ENCODE assay signal across 9 mouse cellular contexts in the genomic region with DNA sequence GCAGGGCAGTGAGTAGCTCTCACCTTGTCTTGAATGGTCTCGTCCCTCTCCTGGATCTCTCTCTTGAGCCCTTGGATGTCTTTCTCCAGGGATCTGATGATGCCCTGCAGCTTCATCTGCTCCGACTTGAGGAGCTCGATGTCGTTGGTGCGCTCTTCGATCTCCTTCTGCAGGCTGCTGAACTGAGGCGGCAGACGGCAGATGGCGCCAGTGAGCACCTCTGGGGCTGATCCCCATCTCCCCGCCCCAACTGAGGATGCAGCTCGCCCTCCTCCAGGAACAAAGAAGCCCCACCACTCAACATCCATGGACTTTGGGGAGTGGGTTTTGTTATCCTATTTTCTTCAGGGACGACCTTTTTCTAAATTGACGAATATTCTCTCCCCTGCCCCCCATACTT. TPM values are rescaled to one million over a fixed set of nuclear protein-coding genes. Genes with fewer than 3 reads are reported as not detected.
A peak's percentile ranks its signal among the peaks of the same experiment; 100 is the strongest.
DNase-seq lines count a peak whose midpoint lies in the region; ATAC-seq and TF ChIP-seq lines count a peak whose summit lies in the region.
"Had no signal": no experiment of that assay in that cellular context is flagged by ENCODE, and none has a peak within 500 bp of the region (broad histone marks: within the 10 kb centered on the region; RNA-seq: fewer than 3 reads in every experiment).

No protein-coding gene starts in this region.

- no peaks in the 10 kb centered on the region for H3K4me1 ChIP-seq in heart, adult 2 months (ENCODE audit: control insufficient read depth, insufficient read depth, low read length)
- no peaks in the 10 kb centered on the region for H3K4me1 ChIP-seq in heart, embryonic 11.5 days (ENCODE audit: control insufficient read depth, insufficient read depth, low read length)
- no peaks in the 10 kb centered on the region for H3K4me1 ChIP-seq in bone marrow, adult 2 months (ENCODE audit: control insufficient read depth, insufficient read depth, low read length)
- no peaks in the 10 kb centered on the region for H3K4me1 ChIP-seq in liver, embryonic 14.5 days (replicated peaks; ENCODE audit: control insufficient read depth in 2 of 2, insufficient read depth in 2 of 2, low read length in 1 of 2)
- H3K4me1 ChIP-seq: heart, embryonic 15.5 days had no signal

- no peak overlapping the region for H3K9ac ChIP-seq in heart, adult 2 months (ENCODE audit: low read depth, low read length)
- H3K9ac ChIP-seq in heart, embryonic 11.5 days (ENCODE audit: low read depth, low read length) = no peak overlapping the region
- no peak overlapping the region for H3K9ac ChIP-seq in liver, embryonic 14.5 days (replicated peaks)
- H3K9ac ChIP-seq: heart, embryonic 15.5 days had no signal

- TF ChIP-seq POLR2A in heart, adult 2 months (IDR thresholded peaks at IDR 0.05; ENCODE audit: insufficient read depth, low read depth, low read length) = no peak
- no peak for TF ChIP-seq POLR2A in bone marrow, adult 2 months (IDR thresholded peaks at IDR 0.05; ENCODE audit: borderline replicate concordance, control insufficient read depth, low read depth, low read length)

- no peak for TF ChIP-seq EP300 in heart, adult 2 months (IDR thresholded peaks at IDR 0.05; ENCODE audit: insufficient read depth, low read depth, low read length)
- no peak for TF ChIP-seq EP300 in liver, embryonic 14.5 days (IDR thresholded peaks at IDR 0.05; ENCODE audit: low read depth)

- no peaks in the 10 kb centered on the region; the same call in 1 of the 2 replicates for H3K27me3 ChIP-seq in heart, adult 2 months (ENCODE audit: control insufficient read depth, insufficient read depth, low read length)
- H3K27me3 ChIP-seq in heart, embryonic 11.5 days (ENCODE audit: control insufficient read depth, insufficient read depth, low read length) = no peaks in the 10 kb centered on the region
- no peaks in the 10 kb centered on the region for H3K27me3 ChIP-seq in liver, embryonic 14.5 days (ENCODE audit: control insufficient read depth, insufficient read depth, low read length)

- no peaks in the 10 kb centered on the region for H3K36me3 ChIP-seq in heart, adult 2 months (ENCODE audit: control insufficient read depth, insufficient read depth, low read length)
- H3K36me3 ChIP-seq in heart, embryonic 11.5 days (ENCODE audit: control insufficient read depth, insufficient read depth, low read length) = no peaks in the 10 kb centered on the region
- no peaks in the 10 kb centered on the region for H3K36me3 ChIP-seq in liver, embryonic 14.5 days (replicated peaks; ENCODE audit: control insufficient read depth, insufficient read depth, low read depth)
- H3K36me3 ChIP-seq: heart, embryonic 15.5 days had no signal

- TF ChIP-seq CTCF in heart, adult 2 months (IDR thresholded peaks at IDR 0.05) = peak; percentile 60
- TF ChIP-seq CTCF in bone marrow, adult 2 months (IDR thresholded peaks at IDR 0.05; ENCODE audit: control insufficient read depth, insufficient read depth, low read length) = peak; percentile 69
- TF ChIP-seq CTCF in liver, embryonic 14.5 days (IDR thresholded peaks at IDR 0.05; ENCODE audit: low read depth) = peak; percentile 76

- H3K79me2 ChIP-seq in heart, adult 2 months (replicated peaks; ENCODE audit: control insufficient read depth, insufficient read depth, low read length) = no peaks in the 10 kb centered on the region

- DNase-seq in heart, adult 2 months = no peak
- peak; percentile 75 for DNase-seq in right cerebral cortex, postnatal 14 days
- no peak for DNase-seq in right cerebral cortex, adult 18-20 months
- no peak for DNase-seq in liver, embryonic 14.5 days (ENCODE audit: low read depth in 3 of 3, low spot score in 3 of 3)
- peak; percentile 29 to 36 for DNase-seq in thymus, postnatal 36 days
- no peak for DNase-seq in left cerebral cortex, postnatal 36 days (ENCODE audit: low spot score in 2 of 2)

- H3K9me3 ChIP-seq in heart, embryonic 11.5 days (replicated peaks; ENCODE audit: control insufficient read depth, low read length) = no peaks in the 10 kb centered on the region
- H3K9me3 ChIP-seq in liver, embryonic 14.5 days (ENCODE audit: control insufficient read depth, low read length) = no peaks in the 10 kb centered on the region
- H3K9me3 ChIP-seq: heart, embryonic 15.5 days had no signal

- no peak overlapping the region for H3K27ac ChIP-seq in heart, adult 2 months
- H3K27ac ChIP-seq in heart, embryonic 11.5 days (ENCODE audit: low read depth, low read length) = no peak overlapping the region
- no peak overlapping the region for H3K27ac ChIP-seq in bone marrow, adult 2 months (ENCODE audit: control insufficient read depth, insufficient read depth, low read depth, low read length, poor library complexity)
- no peak overlapping the region for H3K27ac ChIP-seq in liver, embryonic 14.5 days
- H3K27ac ChIP-seq: heart, embryonic 15.5 days had no signal

- WGBS in heart, adult 2 months = 40% methylated on average over 13 of the region's 13 CpGs
- 39% methylated on average over 13 of the region's 13 CpGs for WGBS in heart, embryonic 11.5 days (ENCODE audit: insufficient replicate concordance)
- 41% methylated on average over 13 of the region's 13 CpGs for WGBS in bone marrow, adult 2 months
- 46% methylated on average over 13 of the region's 13 CpGs for WGBS in liver, embryonic 14.5 days (ENCODE audit: insufficient replicate concordance)

- ATAC-seq in heart, embryonic 11.5 days (replicated peaks; ENCODE audit: insufficient number of reproducible peaks, low FRiP score, low TSS enrichment) = no peak
- ATAC-seq in liver, embryonic 14.5 days (ENCODE audit: insufficient read depth) = no peak

- H3K4me3 ChIP-seq in heart, adult 2 months = no peak overlapping the region
- no peak overlapping the region for H3K4me3 ChIP-seq in heart, embryonic 11.5 days (ENCODE audit: low read depth, low read length)
- no peak overlapping the region for H3K4me3 ChIP-seq in bone marrow, adult 2 months (replicated peaks; ENCODE audit: control insufficient read depth, low read depth, low read length)
- H3K4me3 ChIP-seq in liver, embryonic 14.5 days (ENCODE audit: insufficient read depth in 1 of 2, low read depth in 2 of 2, low read length in 2 of 2) = no peak overlapping the region
- H3K4me3 ChIP-seq: heart, embryonic 15.5 days had no signal

- no peak overlapping the region for H3K4me2 ChIP-seq in heart, embryonic 11.5 days
- no peak overlapping the region for H3K4me2 ChIP-seq in liver, embryonic 14.5 days (ENCODE audit: low read depth)
- H3K4me2 ChIP-seq: heart, embryonic 15.5 days had no signal

- intact Hi-C loops in heart, adult 2 months (cut with DNase I) = loop anchor here (2.0 kb wide), 1 partner anchor 409 kb away; no protein-coding TSS in a partner anchor
- intact Hi-C loops in left cerebral cortex, postnatal 36 days (cut with DNase I) = loop anchor here (10.0 kb wide), 1 partner anchor 365 kb away; no protein-coding TSS in a partner anchor

RNA-seq across cellular contexts. Expression of a gene that starts 35.5 kb away (rescaled TPM):
- not detected for total RNA-seq in heart, adult 2 months (2021)
- 0.44 and 0.70 TPM in 2 replicates for polyA plus RNA-seq in heart, adult 2 months (2012; rRNA removed)
- polyA plus RNA-seq in heart, embryonic 11.5 days (2014; fragmentation: Nextera tagmentation; extraction: Ambion mirVana) = 0.16 and 0.45 TPM in 2 replicates
- not detected in 2 replicates for polyA plus RNA-seq in bone marrow, adult 2 months (2011; ENCODE audit: insufficient read depth, insufficient read length, low replicate concordance, missing spikeins)
- polyA plus RNA-seq in liver, embryonic 14.5 days (2012; rRNA removed) = 1.2 and 1.3 TPM in 2 replicates
- polyA plus RNA-seq in liver, embryonic 14.5 days (2014; fragmentation: Nextera tagmentation; extraction: Ambion mirVana) = 1.0 and 1.5 TPM in 2 replicates
- 10 to 100 TPM in 1 of 2 experiments, 1 to 10 TPM in 1; 6.6 to 14.5 TPM for total RNA-seq in left cerebral cortex, postnatal 36 days (2021)

RNA-seq across cellular contexts. Expression of a gene that starts 41.3 kb away (rescaled TPM):
- under 1 TPM in 1 of 2 experiments, not detected in 1; 0.05 TPM for total RNA-seq in heart, adult 2 months (2021)
- polyA plus RNA-seq in heart, adult 2 months (2012; rRNA removed) = 0.03 and 0.14 TPM in 2 replicates
- polyA plus RNA-seq in heart, embryonic 11.5 days (2014; fragmentation: Nextera tagmentation; extraction: Ambion mirVana) = 1.2 and 1.5 TPM in 2 replicates
- not detected in 2 replicates for polyA plus RNA-seq in bone marrow, adult 2 months (2011; ENCODE audit: insufficient read depth, insufficient read length, low replicate concordance, missing spikeins)
- polyA plus RNA-seq in liver, embryonic 14.5 days (2012; rRNA removed) = 0.12 and 0.54 TPM in 2 replicates
- polyA plus RNA-seq in liver, embryonic 14.5 days (2014; fragmentation: Nextera tagmentation; extraction: Ambion mirVana) = 0.94 and 1.3 TPM in 2 replicates
- under 1 TPM; 0.64 to 0.70 TPM for total RNA-seq in left cerebral cortex, postnatal 36 days (2021)

RNA-seq across cellular contexts. Expression of a gene that starts 41.3 kb away (rescaled TPM):
- total RNA-seq in heart, adult 2 months (2021) = 10 to 100 TPM; 34.1 to 38.1 TPM
- polyA plus RNA-seq in heart, adult 2 months (2012; rRNA removed) = 20.0 and 22.4 TPM in 2 replicates
- 106 and 111 TPM in 2 replicates for polyA plus RNA-seq in heart, embryonic 11.5 days (2014; fragmentation: Nextera tagmentation; extraction: Ambion mirVana)
- polyA plus RNA-seq in bone marrow, adult 2 months (2011; ENCODE audit: insufficient read depth, insufficient read length, low replicate concordance, missing spikeins) = 29.3 and 57.7 TPM in 2 replicates
- polyA plus RNA-seq in liver, embryonic 14.5 days (2012; rRNA removed) = 27.7 and 60.2 TPM in 2 replicates
- polyA plus RNA-seq in liver, embryonic 14.5 days (2014; fragmentation: Nextera tagmentation; extraction: Ambion mirVana) = 92.2 and 95.0 TPM in 2 replicates
- 10 to 100 TPM; 53.5 to 62.3 TPM for total RNA-seq in left cerebral cortex, postnatal 36 days (2021)

RNA-seq across cellular contexts. Expression of a gene that starts 52.5 kb away (rescaled TPM):
- total RNA-seq in heart, adult 2 months (2021) = not detected
- 0.37 TPM in 1 of 2 replicates, not detected in the other for polyA plus RNA-seq in heart, adult 2 months (2012; rRNA removed)
- polyA plus RNA-seq in heart, embryonic 11.5 days (2014; fragmentation: Nextera tagmentation; extraction: Ambion mirVana) = 0.31 and 0.39 TPM in 2 replicates
- polyA plus RNA-seq in bone marrow, adult 2 months (2011; ENCODE audit: insufficient read depth, insufficient read length, low replicate concordance, missing spikeins) = 1.0 and 2.1 TPM in 2 replicates
- 4.8 and 6.3 TPM in 2 replicates for polyA plus RNA-seq in liver, embryonic 14.5 days (2012; rRNA removed)
- polyA plus RNA-seq in liver, embryonic 14.5 days (2014; fragmentation: Nextera tagmentation; extraction: Ambion mirVana) = 6.4 and 6.9 TPM in 2 replicates
- total RNA-seq in left cerebral cortex, postnatal 36 days (2021) = not detected

Comparison
In these comparisons a context has a peak if more than half of its experiments do, and no peak if none do; other contexts are left out.
1. DNase-seq: peak in right cerebral cortex, postnatal 14 days (single experiment) and thymus, postnatal 36 days (2 of 2); none in heart, adult 2 months (0 of 2), right cerebral cortex, adult 18-20 months (single experiment), liver, embryonic 14.5 days (0 of 3) and left cerebral cortex, postnatal 36 days (0 of 2).
2. Peak in every context shown above with its lines, with median percentiles within 50 percentile points of each other: CTCF ChIP-seq.